Mouse (Mus musculus) midbrain, postnatal 0 days (tissue): ENCODE data around the gene Smad6. TPM values are rescaled to one million over a fixed set of nuclear protein-coding genes. Genes with fewer than 3 reads are reported as not detected.

Experiments
- ATAC-seq: fragments of 200-750 bp; cut with Nextera tagmentation; 2 replicates; pipeline ENCODE4 v1.8.0; 2017; ENCODE audit warnings: moderate number of reproducible peaks, mild to moderate bottlenecking, moderate TSS enrichment, moderate library complexity; ENCODE audit not compliant: low FRiP score
- DNase-seq: peaks from one replicate; pipeline ENCODE4 v3.0.0-alpha.2; 2015; ENCODE audit warnings: low spot score
- H3K27ac ChIP-seq: fragments of 300-500 bp; sonication (generic); 2 replicates; pipeline ENCODE4 v1.5.1; 2014; ENCODE audit warnings: low read depth, mild to moderate bottlenecking, low read length, mixed read lengths
- H3K27me3 ChIP-seq: fragments of 300-500 bp; sonication (generic); 2 replicates; pipeline ENCODE4 v1.6.1; 2014; ENCODE audit warnings: low read length, control low read depth, mixed read lengths; ENCODE audit not compliant: insufficient read depth
- H3K36me3 ChIP-seq: fragments of 300-500 bp; sonication (generic); 2 replicates; pipeline ENCODE4 v1.6.1; 2014; ENCODE audit warnings: low read length, control low read depth, mixed read lengths; ENCODE audit not compliant: insufficient read depth
- H3K4me1 ChIP-seq: fragments of 300-500 bp; sonication (generic); 2 replicates; pipeline ENCODE4 v1.6.1; 2014; ENCODE audit warnings: mild to moderate bottlenecking, control low read depth, antibody characterized with exemption, low read length, mixed read lengths; ENCODE audit not compliant: insufficient read depth
- H3K4me2 ChIP-seq: fragments of 300-500 bp; sonication (generic); 2 replicates; pipeline ENCODE4 v1.6.1; 2014; ENCODE audit warnings: low read depth, mild to moderate bottlenecking, low read length, mixed read lengths; ENCODE audit not compliant: poor library complexity, severe bottlenecking
- H3K4me3 ChIP-seq: fragments of 300-500 bp; sonication (generic); 2 replicates; pipeline ENCODE4 v1.5.1; 2014; ENCODE audit warnings: low read depth, mild to moderate bottlenecking, low read length, moderate library complexity
- H3K9ac ChIP-seq: fragments of 300-500 bp; sonication (generic); replicated peaks from 2 replicates; pipeline ENCODE4 v1.6.1; 2014; ENCODE audit warnings: mild to moderate bottlenecking, low read length, moderate library complexity, mixed read lengths; ENCODE audit not compliant: poor library complexity, severe bottlenecking
- H3K9me3 ChIP-seq: fragments of 300-500 bp; sonication (generic); 2 replicates; pipeline ENCODE4 v1.6.1; 2016; ENCODE audit warnings: low read length, control low read depth
- CTCF ChIP-seq: IDR thresholded peaks from 2 replicates; pipeline ENCODE4 v1.5.1; 2016; ENCODE audit warnings: antibody characterized with exemption, mild to moderate bottlenecking
- WGBS: fragments of 180-500 bp; shearing (Covaris S2); extraction: QIAGEN DNeasy Blood & Tissue Kit; methylation state at CpG from one replicate; pipeline ENCODE4 v1.1.7; 2014; 5-methylcytosine and 5-hydroxymethylcytosine counted together
- polyA plus RNA-seq: library from polyadenylated mRNA; unstranded; fragments of >200 nt; fragmentation: Nextera tagmentation; extraction: Ambion mirVana; gene quantifications from 2 replicates; pipeline ENCODE4 v1.2.1, GENCODE M21; 2015
- total RNA-seq: library from RNA; depleted of rRNA; stranded (reverse); fragments of >200 nt; gene quantifications from 2 replicates; pipeline ENCODE4 v1.2.3, GENCODE M21; 2014

Gene Smad6
- total and polyA plus RNA-seq, 2 experiments from 2014 or later, result 1.2 to 10.4 TPM

GRCm38 (mm10) chr9:63989641-63990040 lies 32.2 kb downstream of the Smad6 start:
- DNase-seq, result no peak
- WGBS, result 71% methylated on average over 8 of the region's 8 CpGs
- Histone ChIP-seq H3K27me3 (no peaks in the 10 kb centered on the region), H3K9me3 (no peaks in the 10 kb centered on the region), H3K4me2 (no peak overlapping the region), H3K9ac (no peak overlapping the region), H3K27ac (no peak overlapping the region), H3K4me3 (no peak overlapping the region), H3K4me1 (no peaks in the 10 kb centered on the region), H3K36me3 (no peaks in the 10 kb centered on the region)
- no peak for TF ChIP-seq CTCF
- no peak for ATAC-seq

GRCm38 (mm10) chr9:63989214-63989613 lies 32.6 kb downstream of the Smad6 start:
- no peak overlapping the region for H3K4me2 ChIP-seq
- H3K9ac ChIP-seq, result no peak overlapping the region
- no peak for TF ChIP-seq CTCF
- no peaks in the 10 kb centered on the region for H3K4me1 ChIP-seq
- no peaks in the 10 kb centered on the region for H3K27me3 ChIP-seq
- no peak overlapping the region for H3K27ac ChIP-seq
- no peaks in the 10 kb centered on the region for H3K9me3 ChIP-seq
- no peak overlapping the region for H3K4me3 ChIP-seq
- WGBS, result 86% methylated on average over 12 of the region's 12 CpGs
- no peaks in the 10 kb centered on the region for H3K36me3 ChIP-seq
- DNase-seq (no peak), ATAC-seq (no peak)

GRCm38 (mm10) chr9:63985125-63985524 lies 36.7 kb downstream of the Smad6 start:
- Histone ChIP-seq H3K4me2 (no peak overlapping the region), H3K27ac (no peak overlapping the region), H3K9ac (no peak overlapping the region), H3K4me3 (no peak overlapping the region), H3K9me3 (no peaks in the 10 kb centered on the region), H3K27me3 (no peaks in the 10 kb centered on the region), H3K4me1 (peaks cover under 1% of the 10 kb centered on the region; the same call in 1 of the 2 replicates), H3K36me3 (no peaks in the 10 kb centered on the region)
- ATAC-seq (no peak), DNase-seq (no peak)
- 83% methylated on average over 6 of the region's 6 CpGs for WGBS
- no peak for TF ChIP-seq CTCF

- DNase-seq (no peak), ATAC-seq (no peak)
- no peak overlapping the region for H3K4me3 ChIP-seq
- peak; percentile 58 for TF ChIP-seq CTCF
- peaks cover 4% of the 10 kb centered on the region; the same call in 1 of the 2 replicates for H3K4me1 ChIP-seq
- no peak overlapping the region for H3K4me2 ChIP-seq
- no peak overlapping the region for H3K9ac ChIP-seq
- no peaks in the 10 kb centered on the region for H3K9me3 ChIP-seq
- no peaks in the 10 kb centered on the region for H3K36me3 ChIP-seq
- H3K27me3 ChIP-seq, result no peaks in the 10 kb centered on the region
- H3K27ac ChIP-seq, result no peak overlapping the region
- 83% methylated on average over 12 of the region's 12 CpGs for WGBS
Measured at GRCm38 (mm10) chr9:63982937-63983632, 38.8 kb downstream of the Smad6 start.

GRCm38 (mm10) chr9:63981912-63982311 lies 39.9 kb downstream of the Smad6 start:
- Histone ChIP-seq H3K9me3 (no peaks in the 10 kb centered on the region), H3K27me3 (no peaks in the 10 kb centered on the region), H3K4me1 (peaks cover 4% of the 10 kb centered on the region; the same call in 1 of the 2 replicates), H3K9ac (no peak overlapping the region), H3K4me2 (no peak overlapping the region), H3K36me3 (no peaks in the 10 kb centered on the region), H3K27ac (no peak overlapping the region), H3K4me3 (no peak overlapping the region)
- ATAC-seq, result no peak
- DNase-seq, result no peak
- no peak for TF ChIP-seq CTCF
- WGBS, result 72% methylated on average over 4 of the region's 4 CpGs

DNA sequence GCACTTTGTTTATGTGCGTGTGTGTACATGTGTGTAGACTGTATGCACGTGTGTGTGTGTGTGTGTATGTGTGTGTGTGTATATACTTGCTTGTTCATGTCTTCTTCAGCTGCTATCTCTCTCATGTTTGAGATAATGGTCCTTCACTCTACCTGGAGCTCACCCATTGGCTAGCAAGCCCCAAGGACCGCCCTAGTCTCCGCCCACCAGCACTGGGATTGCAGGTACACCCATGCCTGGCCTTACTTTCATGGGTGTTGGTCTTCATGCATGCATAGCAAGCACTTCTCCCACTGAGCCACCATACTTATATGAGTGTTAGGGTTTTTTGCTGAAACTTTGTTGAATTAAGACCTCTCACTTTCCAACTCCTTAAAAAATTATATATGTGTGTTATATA lies 40.5 kb downstream of the Smad6 start:
- 81% methylated on average over 4 of the region's 4 CpGs for WGBS
- no peak overlapping the region for H3K9ac ChIP-seq

More for the DNA sequence above, 40.5 kb downstream of the Smad6 start:
- ATAC-seq (no peak), DNase-seq (no peak)
- no peak overlapping the region for H3K27ac ChIP-seq
- TF ChIP-seq CTCF, result no peak
- H3K27me3 ChIP-seq, result no peaks in the 10 kb centered on the region
- H3K4me2 ChIP-seq, result no peak overlapping the region
- no peaks in the 10 kb centered on the region for H3K9me3 ChIP-seq
- peaks cover 4% of the 10 kb centered on the region; the same call in 1 of the 2 replicates for H3K4me1 ChIP-seq
- H3K4me3 ChIP-seq, result no peak overlapping the region
- H3K36me3 ChIP-seq, result no peaks in the 10 kb centered on the region
